Mouse (Mus musculus): ENCODE measurements at regions not wholly inside any gene's neighbourhood (a gene's known extent, or its start where the extent isn't known, plus 50 kb on each side); places are given as distances from the start of the nearest gene placed in this dataset.
A peak's percentile ranks its signal among the peaks of the same experiment; 100 is the strongest.

DNA sequence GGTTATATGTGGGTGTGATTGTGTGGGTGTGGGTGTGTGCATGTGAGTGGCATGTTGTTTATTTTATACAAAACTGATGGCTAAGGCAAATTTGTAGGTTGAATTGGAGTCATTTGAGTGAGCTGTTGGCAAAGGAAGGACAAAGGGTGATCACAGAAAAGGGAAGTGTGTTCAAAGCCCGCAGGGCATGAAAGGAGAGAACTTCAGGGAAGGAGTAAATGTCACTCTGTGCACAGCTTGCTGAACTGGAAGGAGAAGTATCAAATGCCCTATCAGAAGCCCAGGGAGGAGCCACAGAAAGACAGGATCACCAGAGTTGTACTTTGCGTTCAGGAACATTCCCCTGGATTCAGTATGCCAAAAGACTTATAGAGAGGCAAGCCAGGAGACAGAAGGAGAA lies 122.3 kb upstream of the Tent5a start:
- no peak for DNase-seq

DNA sequence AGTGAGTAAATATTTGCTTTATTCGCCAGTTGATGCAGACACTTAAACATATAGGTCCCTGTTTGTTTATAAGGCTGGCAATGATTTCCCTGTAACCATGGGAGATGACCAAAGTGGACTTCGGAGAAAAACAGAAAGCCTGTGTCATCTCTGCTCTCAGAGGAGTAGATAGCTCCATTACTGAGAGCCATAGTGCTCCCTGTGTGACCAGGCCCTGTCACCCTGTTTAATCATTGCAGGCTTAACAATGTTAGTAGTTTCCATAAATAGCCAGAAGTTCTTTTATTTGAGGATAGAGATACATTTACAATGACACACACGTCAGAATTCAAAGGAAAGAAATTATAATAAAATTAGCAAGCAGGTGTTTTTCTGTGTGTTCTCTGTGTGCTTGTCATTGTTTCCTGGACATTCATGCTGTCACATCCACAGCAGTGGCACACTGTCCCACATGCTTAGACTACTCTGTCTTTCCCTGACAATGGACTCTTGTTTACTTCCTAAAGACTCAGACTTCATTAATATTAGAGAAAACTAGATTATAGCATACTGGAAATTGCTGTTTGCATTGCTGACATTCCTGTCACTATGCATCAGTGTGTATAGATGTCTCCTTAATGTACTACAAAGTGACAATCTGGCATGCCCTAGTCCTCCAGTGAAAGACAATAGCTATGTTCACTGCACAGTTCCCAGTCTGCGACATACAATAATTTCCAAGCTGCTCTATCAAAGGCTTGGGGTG lies 115.8 kb upstream of the Tent5a start:
- DNase-seq: no peak

DNA sequence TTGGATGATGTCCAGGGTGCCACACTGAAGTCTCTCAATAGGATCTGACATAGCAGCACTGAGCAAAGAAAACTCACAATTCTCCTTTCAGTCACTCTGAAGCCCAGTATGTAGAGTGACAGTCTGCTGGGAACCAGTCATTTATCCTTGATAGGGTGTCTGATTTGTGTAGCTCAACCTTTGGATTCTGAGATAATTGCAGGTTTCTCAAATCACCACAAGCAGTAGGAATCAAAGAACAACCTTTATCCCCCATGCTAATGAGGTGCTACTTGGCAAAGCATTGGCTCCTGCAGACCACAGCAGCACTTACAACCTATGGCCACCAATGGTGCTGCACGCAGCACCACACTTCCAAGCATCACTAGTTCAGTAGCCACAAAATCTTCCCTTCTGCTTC lies 112.5 kb upstream of the Tent5a start:
- no peak for DNase-seq

DNA sequence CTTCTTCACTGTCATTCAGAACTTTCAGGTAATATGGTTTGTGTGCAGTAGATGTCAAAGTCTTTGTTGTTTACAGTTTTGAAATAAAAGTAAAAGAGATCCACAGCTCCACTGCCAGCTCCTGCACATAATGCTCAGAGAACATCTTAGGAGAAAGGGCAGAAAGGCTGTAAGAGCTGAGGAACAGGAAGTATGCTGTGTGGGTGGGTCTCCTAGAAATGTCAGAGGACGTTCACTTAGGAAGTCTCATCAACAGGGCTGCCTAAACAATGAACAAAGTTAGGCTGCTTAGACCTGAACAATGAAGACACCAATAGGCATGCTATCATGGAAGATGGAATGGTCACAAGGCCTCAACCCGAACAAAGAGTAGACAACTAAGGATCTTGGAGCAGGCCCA lies 105.1 kb upstream of the Tent5a start:
- no peak for DNase-seq

DNA sequence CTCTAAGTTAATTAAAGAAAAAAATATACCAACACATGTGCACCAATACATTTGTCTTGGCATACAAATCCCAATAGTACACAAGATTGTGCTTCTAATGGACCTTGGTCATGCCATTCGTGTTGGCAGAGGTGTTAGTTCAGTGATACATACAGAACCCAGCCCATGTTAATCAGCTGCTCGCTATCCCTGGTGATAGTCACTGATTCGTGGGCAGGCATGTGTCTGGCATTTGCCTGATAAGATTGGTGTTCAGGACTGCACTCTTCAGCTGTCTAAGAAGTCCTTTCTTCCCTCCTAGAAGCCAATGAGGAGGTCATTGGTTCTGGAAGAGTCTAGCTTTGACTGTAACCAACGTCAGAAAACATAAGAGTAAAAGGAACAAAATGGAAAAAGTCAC lies 99.7 kb upstream of the Tent5a start:
- DNase-seq: no peak

DNA sequence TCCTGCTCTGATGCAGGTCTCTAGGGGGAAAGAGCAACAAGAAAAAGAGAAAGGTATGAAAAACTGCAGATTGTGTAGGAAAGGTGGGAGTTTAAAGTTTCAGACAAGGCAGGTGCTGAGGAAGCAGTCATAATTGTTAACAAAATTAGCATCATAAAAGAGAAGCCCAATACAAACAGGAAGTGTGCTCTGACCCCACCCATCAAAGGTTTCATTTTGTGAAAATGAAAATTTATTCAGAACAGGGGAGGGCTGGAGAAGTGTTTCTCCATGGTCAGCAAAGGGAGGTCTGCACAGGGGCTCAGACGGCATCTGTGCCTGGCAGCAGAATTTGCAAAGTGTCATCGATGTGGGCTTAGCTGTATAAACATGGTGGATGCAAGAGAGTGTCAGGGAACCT lies 96.8 kb upstream of the Tent5a start:
- no peak for DNase-seq

DNA sequence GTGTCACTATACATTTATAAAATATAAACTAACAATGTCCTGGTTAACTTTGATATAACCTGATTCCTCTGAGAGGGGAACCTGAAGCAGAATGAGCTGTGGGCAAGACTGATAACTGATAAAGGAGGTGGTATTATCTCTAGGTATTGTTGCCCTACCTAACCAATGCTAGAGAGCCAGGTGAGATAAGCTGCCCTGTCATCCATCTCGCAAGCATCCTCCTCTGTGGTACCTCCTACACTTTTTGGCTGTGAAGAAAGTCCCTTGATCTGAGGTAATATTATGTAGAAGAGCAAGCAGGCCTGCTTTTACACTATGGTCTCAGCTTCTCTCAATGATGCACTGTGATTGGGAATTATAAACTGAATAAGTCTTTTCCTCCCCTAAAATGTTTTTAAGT lies 87.2 kb upstream of the Tent5a start:
- DNase-seq: no peak

DNA sequence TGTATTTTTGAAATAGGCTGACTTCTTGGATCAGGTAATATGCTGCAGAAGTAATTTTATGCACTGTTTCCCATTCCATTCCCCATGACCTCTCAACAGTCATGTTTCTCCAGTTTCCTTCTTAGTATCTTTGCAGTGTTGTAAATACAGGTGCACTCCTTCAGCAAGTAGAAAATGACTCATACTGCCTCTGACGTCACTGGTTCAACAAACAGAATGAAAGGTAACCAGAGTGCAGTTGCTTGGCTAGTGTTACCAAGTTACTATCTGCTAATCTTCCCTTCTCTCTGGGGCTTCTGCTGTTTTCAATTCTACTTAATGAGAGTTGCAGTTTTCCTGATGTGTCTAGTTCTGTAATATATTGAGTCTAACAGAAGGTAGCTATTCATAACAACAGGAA lies 86.7 kb upstream of the Tent5a start:
- no peak for DNase-seq

DNA sequence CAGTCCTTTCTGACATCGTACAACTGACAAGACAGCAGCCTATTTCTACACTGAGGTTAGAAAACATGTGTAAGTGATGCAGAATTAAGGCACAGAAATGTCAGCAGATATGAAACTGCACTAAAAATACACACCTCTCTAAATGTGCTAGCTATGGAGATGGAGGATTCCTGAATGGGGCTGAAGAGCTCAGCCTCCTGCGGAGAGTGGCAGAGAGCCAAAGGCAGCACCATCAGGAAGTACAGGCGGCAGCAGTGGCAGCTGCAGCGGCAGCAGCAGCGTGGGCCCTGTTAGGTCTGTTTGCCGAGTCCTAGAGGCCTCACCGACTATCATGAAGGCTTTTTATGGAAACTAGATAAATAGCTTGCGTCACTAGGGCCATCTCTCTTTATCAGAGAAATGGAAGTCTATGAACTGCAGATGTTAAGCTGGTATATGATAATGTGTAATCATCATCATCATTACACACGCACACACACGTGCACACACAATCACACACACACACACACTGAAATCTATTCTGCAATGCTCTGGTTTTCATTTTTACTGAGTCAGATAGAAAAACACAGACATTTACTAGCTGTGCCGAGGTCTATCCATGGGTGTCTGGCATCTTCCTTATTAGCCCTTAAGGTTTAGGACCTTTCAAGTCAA lies 83.6 kb upstream of the Tent5a start:
- DNase-seq: peak; percentile 69 to 76

DNA sequence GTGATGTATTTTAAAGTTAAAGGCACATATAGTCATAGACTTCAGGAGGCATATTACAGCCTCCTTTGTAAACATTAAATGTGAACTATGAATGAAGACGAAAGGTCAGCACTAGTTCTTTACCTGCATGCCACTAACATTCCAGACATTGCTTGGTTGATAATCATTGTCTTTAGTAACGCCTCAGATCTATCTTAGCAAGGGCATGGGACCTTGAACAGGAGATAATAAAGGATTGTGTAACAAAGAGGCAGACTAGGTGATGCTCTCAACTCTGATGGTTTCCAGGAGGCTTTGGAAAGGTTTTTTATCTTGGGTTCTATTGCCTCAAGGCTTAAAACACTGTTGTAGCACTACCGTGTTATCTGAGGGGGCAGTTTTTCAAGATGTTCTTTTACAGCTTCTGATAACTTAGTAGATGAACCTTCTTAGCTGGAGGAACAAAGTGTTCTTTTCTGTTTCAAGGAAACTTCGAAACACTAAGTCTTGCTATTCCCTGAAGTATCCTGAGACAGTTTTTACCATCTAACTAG lies 82.9 kb upstream of the Tent5a start:
- DNase-seq: no peak

DNA sequence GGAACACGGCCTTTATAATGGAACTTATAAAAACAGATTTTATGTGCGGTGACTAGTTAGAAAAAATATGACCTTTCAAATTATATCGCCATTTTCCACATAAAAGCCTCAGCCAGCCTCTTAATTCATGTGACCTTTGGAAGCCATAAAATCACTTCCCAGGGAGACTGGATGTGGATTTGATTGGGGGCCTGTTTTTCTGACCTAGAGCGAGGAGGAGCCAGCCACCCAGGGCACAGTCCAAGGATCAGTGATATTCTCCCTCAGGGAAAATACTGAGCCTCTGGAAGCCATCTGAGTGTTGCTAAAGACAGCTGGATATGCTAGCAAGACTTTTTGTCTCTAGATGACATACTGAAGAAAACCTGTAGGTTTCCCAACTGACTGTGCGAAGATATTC lies 81.3 kb upstream of the Tent5a start:
- peak; percentile 61 to 81 for DNase-seq

DNA sequence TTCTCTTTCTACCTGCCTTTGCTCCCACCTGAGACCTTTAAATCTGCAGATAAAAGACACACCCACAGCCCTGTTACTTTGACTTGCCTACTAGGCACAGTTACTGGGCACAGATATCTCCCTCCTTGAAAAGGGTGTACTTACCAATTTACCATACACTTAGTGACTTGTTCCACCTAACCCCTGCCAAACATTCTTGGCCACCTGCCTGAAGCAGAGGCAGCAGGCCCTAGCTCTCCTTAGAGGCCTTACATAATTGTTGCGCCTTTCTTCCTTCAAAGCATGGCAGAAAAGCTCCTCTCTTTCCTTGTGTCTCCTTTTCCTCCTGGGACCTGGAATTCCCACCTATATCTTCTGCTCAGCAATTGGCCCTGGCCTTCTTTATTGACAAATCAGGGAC lies 80.4 kb upstream of the Tent5a start:
- peak; percentile 55 to 75 for DNase-seq

DNA sequence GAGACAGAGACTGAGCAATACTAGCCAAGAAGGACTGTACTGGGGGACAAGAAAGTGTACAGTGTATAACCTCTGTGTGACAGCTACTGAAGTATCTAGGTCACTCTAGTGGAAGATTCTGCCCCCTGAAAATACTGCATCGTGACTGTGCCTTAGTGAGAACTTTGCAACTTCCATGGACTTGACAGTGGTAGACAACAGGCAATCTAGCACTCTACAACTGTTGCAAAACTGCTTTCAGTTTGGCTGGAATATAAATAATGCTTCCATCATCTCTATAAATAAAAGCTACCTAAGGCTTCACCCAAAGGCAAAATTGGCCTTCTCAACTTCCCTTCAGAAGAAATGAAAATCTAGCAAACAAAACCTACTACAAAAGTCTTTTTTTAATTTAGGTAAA lies 74.6 kb upstream of the Tent5a start:
- no peak for DNase-seq

DNA sequence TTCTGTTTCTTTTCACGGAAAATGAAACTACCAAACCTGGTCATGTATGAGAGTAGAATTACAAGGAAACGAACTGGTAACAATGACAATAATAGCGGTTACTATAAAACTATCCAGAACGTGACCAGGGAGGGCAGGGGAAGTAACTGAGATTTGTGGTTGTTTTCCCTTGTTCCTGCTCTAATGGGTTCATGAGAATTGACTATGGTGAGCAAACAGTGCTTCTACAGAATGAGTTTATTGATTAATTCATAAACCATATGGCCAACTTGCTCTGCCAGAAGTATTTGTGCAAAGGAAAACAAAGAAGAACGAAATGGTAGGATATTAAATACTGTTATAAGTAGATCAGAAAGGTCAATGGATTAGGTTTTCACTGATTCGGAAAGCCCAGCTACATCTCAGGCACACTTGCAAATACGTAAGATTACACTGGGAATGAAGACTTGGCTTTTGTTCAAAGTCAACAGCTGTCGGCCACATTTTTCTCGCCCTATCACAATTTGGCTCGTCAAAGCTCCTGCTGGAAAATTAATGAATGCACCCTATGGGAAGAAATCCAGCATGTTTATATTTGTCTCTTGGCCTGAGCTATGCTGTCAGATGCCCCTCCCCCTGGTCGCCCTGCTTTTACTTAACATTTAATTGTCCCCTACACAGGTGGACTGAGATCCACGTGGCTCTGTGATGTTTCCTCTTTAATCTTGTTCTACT lies 73.6 kb upstream of the Tent5a start:
- peak in 1 of 2 experiments; percentile 2 for DNase-seq

DNA sequence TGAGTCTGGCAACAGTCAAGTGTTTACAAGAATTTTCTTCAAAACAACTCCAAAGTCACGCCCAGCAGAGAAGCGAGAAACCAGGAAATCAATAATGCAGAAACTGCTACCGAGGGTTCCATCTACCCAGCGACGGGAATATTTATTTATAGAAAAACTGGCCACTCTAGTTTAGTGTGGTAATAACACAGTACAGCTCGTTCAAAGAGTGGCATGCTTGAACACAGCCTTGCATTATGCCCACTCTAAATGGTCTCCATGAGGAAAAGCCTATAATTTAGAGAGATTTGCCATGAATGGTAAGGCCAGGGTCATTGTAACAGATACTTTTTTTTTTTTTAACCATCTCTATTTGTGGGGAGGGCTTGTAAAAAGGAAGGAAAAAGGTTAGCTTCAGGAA lies 67.8 kb upstream of the Tent5a start:
- DNase-seq: no peak

DNA sequence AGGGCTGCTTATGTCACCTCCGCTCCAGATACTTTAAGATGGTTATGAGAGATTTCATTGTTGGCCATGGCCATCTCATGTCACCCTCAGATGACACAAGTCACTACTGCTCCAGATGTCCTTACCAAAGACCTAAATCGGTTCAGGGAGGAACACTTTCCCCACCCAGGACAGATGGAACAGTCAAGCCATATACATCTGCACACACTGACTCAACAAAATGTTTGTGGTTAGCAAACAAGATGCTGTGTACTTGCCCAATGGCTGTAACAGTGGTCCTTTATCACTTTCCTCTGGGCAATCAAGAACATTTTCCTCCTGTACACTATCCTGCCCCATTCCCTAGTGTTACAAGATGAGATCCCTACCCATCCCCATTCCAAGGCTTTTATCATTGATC lies 64.1 kb upstream of the Tent5a start:
- no peak for DNase-seq

DNA sequence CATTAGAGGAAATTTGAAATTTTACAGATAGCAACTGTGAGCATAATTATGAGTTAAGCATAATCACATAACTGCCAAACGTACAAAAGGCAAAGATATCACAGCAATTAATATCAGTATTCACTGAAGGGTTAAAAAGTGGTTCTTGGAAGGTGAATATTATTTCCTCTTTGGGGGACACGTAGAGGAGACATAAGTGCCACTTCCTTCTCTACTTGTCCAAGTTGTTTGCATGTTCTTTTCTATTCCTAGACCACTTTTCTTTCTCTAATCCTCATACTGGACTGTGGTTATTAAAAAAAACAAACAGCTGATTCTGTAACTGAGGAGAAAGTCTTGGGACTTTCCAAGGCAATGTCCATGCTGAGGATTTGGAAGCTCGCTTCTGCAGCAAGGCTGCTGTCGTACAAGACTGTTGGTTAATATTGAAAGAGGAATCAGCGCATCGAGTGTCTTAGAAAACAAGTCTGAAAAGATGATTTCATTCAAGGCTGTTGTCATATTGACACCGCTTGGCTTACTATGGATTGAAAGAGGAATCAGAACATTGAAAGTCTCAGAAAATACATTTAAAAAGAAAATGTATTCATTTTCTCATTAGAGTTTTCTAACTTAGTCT lies 61.7 kb upstream of the Tent5a start:
- DNase-seq: no peak

DNA sequence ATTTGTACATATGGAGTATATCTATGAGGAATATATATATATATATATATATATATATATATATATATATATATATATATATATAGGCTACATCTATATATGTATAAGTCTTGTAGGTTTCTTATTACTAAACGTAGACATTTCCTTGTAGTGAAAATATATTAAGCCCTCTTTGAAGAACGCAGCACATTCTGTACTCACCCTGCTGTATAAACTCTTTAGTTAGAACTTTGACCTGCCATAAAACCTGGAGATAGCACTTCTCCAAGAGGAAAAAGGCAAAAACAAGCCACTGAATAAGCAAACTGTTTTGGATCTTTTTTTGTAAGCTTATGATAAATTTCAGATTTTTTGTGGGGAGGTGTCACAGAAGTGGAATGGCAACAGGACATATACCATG lies 55.3 kb upstream of the Tent5a start:
- no peak for DNase-seq

DNA sequence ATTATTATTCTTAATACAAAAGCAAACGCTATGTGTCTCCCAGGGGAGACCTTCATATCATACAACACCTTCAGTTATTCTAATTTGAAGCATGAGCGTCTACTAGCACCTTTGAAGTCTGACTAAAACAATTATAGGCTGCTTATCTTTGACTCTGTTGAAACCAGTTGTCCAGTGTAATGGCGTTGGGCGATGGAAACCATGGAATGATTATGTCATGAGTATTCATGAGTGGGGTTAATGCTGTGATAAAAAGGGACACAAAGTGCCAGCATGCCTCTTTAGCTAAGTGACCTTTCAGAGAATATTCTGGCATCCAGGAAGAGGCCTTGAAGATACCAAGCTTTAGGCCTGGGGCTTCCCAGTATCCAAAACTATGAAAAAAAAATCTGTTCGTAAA lies 53.6 kb upstream of the Tent5a start:
- DNase-seq: no peak

DNA sequence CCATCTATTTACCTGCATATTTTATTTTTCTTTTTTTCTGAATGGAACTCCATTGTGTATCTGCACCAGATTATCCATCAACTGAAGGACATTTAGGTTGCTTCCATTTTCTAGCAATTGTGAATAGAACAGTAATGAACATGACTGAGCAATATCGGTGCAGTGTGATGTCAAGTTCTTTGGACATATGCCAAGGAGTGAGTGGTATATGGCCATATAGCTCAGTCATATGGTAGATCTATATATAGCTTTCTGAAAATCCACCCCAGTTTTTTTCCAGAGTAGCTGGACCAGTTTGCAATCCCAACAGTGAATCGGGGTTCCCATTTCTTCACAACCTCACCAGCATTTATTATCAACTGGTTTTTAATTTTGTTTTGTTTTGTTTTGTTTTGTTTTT lies 52.0 kb upstream of the Tent5a start:
- DNase-seq: no peak

All from kidney, postnatal 25 days (tissue).